Mouse (Mus musculus) neural tube, embryonic 14.5 days (tissue): ENCODE measurements around the gene Mcm2. TPM values are rescaled to one million over a fixed set of nuclear protein-coding genes. Genes with fewer than 3 reads are reported as not detected.
A peak's percentile ranks its signal among the peaks of the same experiment; 100 is the strongest.

Experiments
- ATAC-seq: fragments of 200-750 bp; cut with Nextera tagmentation; 2 replicates; pipeline ENCODE4 v1.8.0; 2017; ENCODE audit warnings: low read depth, mild to moderate bottlenecking, moderate TSS enrichment, moderate library complexity
- H3K27ac ChIP-seq: fragments of 300-500 bp; sonication (generic); 2 replicates; pipeline ENCODE4 v1.5.1; 2014; ENCODE audit warnings: low read depth, mild to moderate bottlenecking, control low read depth, low read length, moderate library complexity, mixed read lengths
- H3K27me3 ChIP-seq: fragments of 300-500 bp; sonication (generic); 2 replicates; pipeline ENCODE4 v1.6.1; 2014; ENCODE audit warnings: low read length; ENCODE audit not compliant: control insufficient read depth, insufficient read depth
- H3K36me3 ChIP-seq: fragments of 300-500 bp; sonication (generic); 2 replicates; pipeline ENCODE4 v1.6.1; 2014; ENCODE audit warnings: low read length, mixed read lengths; ENCODE audit not compliant: control insufficient read depth, insufficient read depth
- H3K4me1 ChIP-seq: fragments of 300-500 bp; sonication (generic); 2 replicates; pipeline ENCODE4 v1.6.1; 2014; ENCODE audit warnings: low read length; ENCODE audit not compliant: control insufficient read depth, insufficient read depth
- H3K4me2 ChIP-seq: fragments of 300-500 bp; sonication (generic); 2 replicates; pipeline ENCODE4 v1.6.1; 2014; ENCODE audit warnings: mild to moderate bottlenecking, low read depth, low read length, control low read depth
- H3K4me3 ChIP-seq: fragments of 300-500 bp; sonication (generic); 2 replicates; pipeline ENCODE4 v1.5.1; 2014; ENCODE audit warnings: low read depth, low read length, control low read depth, mixed read lengths
- H3K9ac ChIP-seq: fragments of 300-500 bp; sonication (generic); replicated peaks from 2 replicates; pipeline ENCODE4 v1.6.1; 2014; ENCODE audit warnings: low read depth, mild to moderate bottlenecking, control low read depth, low read length, mixed read lengths
- H3K9me3 ChIP-seq: fragments of 300-500 bp; sonication (generic); 2 replicates; pipeline ENCODE4 v1.6.1; 2016; ENCODE audit warnings: low read length; ENCODE audit not compliant: control insufficient read depth
- WGBS: fragments of 180-500 bp; shearing (Covaris S2); extraction: QIAGEN DNeasy Blood & Tissue Kit; methylation state at CpG from one replicate; pipeline ENCODE4 v1.1.7; 2014; 5-methylcytosine and 5-hydroxymethylcytosine counted together
- polyA plus RNA-seq: library from polyadenylated mRNA; unstranded; fragments of >200 nt; fragmentation: Nextera tagmentation; extraction: Ambion mirVana; gene quantifications from 2 replicates; pipeline ENCODE4 v1.2.1, GENCODE M21; 2014

The Mcm2 gene
- 15.1 and 22.6 TPM in 2 replicates for polyA plus RNA-seq

GRCm38 (mm10) chr6:88898534-88899048 lies at the start of gene Mcm2:
TSS of gene Mcm2 (minus strand) at chr6:88898780.
- H3K27ac ChIP-seq: peak within 1 kb of the TSS; percentile 73
- WGBS: under 1% methylated on average over 33 of the region's 33 CpGs
- peaks cover 17% of the 10 kb centered on the region for H3K4me1 ChIP-seq
- peak within 1 kb of the TSS; percentile 47 for H3K4me3 ChIP-seq
- no peaks in the 10 kb centered on the region for H3K27me3 ChIP-seq
- no peaks in the 10 kb centered on the region for H3K9me3 ChIP-seq
- H3K9ac ChIP-seq: peak within 1 kb of the TSS; percentile 61
- H3K36me3 ChIP-seq: no peaks in the 10 kb centered on the region
- H3K4me2 ChIP-seq: peak within 1 kb of the TSS; percentile 86
- ATAC-seq: peak; percentile 77

DNA sequence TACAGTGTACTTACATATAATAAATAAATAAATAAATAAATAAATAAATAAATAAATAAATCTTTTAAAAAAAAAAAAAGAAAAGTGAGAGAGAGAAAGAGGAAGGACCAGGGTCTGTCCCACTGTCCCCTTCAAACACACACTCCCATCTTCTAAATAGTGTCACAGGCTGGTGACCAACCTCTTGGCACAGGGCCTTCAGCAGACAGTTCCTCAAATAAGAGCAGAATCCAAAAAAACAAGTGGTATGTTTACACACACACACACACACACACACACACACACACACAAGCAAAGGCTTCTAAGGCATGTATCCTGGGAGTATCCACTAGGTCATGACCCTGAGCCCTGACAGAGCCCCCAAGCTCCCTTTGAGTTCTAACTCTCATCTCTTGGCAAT lies 49.2 kb upstream of the Mcm2 start:
- Histone ChIP-seq H3K4me1 (peaks cover 2% of the 10 kb centered on the region), H3K4me3 (no peak overlapping the region), H3K9me3 (no peaks in the 10 kb centered on the region), H3K27me3 (no peaks in the 10 kb centered on the region), H3K27ac (no peak overlapping the region), H3K36me3 (no peaks in the 10 kb centered on the region), H3K9ac (no peak overlapping the region), H3K4me2 (no peak overlapping the region)
- ATAC-seq: no peak

- no peak for ATAC-seq
Measured at GRCm38 (mm10) chr6:88946442-88946841, 47.9 kb upstream of the Mcm2 start.

GRCm38 (mm10) chr6:88943666-88944065 lies 45.1 kb upstream of the Mcm2 start:
- H3K4me3 ChIP-seq: no peak overlapping the region
- H3K4me2 ChIP-seq: no peak overlapping the region
- no peak for ATAC-seq
- H3K27ac ChIP-seq: no peak overlapping the region
- 76% methylated on average over 6 of the region's 6 CpGs for WGBS
- no peak overlapping the region for H3K9ac ChIP-seq
- no peaks in the 10 kb centered on the region for H3K27me3 ChIP-seq
- peaks cover 15% of the 10 kb centered on the region for H3K4me1 ChIP-seq
- H3K36me3 ChIP-seq: no peaks in the 10 kb centered on the region
- no peaks in the 10 kb centered on the region for H3K9me3 ChIP-seq

More at GRCm38 (mm10) chr6:88946442-88946841, 47.9 kb upstream of the Mcm2 start:
- no peaks in the 10 kb centered on the region for H3K9me3 ChIP-seq
- no peak overlapping the region for H3K9ac ChIP-seq
- H3K4me1 ChIP-seq: peaks cover 12% of the 10 kb centered on the region
- H3K27ac ChIP-seq: no peak overlapping the region
- WGBS: 76% methylated on average over 6 of the region's 6 CpGs
- H3K4me3 ChIP-seq: no peak overlapping the region
- H3K4me2 ChIP-seq: no peak overlapping the region
- no peaks in the 10 kb centered on the region for H3K36me3 ChIP-seq
- no peaks in the 10 kb centered on the region for H3K27me3 ChIP-seq

DNA sequence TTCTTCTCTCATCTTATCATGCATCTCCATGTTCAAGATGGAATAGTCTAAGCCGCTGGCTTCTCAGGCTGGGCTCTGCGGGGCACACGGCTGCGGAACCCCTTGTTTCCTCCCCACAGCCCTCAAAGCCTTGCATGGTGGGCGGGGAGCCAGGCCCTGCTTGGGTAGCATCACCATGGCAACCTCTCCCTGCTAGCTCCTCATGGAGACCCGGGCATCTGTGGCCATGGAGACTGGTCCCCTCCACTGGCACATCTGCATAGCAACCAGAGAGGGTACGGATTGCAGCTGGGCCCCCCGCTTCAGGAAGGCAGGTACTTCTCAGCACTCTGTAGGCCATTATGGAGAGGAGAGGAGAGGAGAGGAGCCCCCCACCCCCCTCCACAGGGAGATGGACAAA lies 44.0 kb upstream of the Mcm2 start:
- peak overlapping the region; percentile 62 for H3K27ac ChIP-seq
- H3K9ac ChIP-seq: no peak overlapping the region; the same call in 1 of the 2 replicates
- H3K4me1 ChIP-seq: peaks cover 18% of the 10 kb centered on the region
- no peaks in the 10 kb centered on the region for H3K36me3 ChIP-seq
- H3K4me3 ChIP-seq: no peak overlapping the region
- H3K27me3 ChIP-seq: no peaks in the 10 kb centered on the region
- no peaks in the 10 kb centered on the region for H3K9me3 ChIP-seq
- 16% methylated on average over 8 of the region's 8 CpGs for WGBS
- ATAC-seq: peak; percentile 91
- H3K4me2 ChIP-seq: peak overlapping the region; percentile 15; the same call in 1 of the 2 replicates

DNA sequence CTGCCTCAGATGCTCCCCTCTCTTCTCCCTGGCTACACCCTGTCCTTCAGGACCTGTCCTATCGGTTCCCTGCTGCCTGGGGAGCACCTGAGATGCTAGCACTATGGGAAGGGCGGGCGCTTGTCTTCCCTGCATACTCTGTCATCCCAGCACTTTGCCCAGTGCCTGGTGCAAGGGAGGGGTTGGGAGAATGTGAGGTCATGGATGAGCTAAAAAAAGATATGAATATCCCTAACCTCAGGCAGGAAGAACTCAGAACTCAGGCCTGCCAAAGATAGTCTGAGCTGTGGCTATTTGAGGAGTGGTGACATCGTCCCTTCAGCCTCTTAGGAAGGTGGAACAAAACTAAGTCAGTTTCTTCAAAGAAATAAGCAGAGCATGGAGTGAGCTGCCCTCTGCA lies 43.0 kb upstream of the Mcm2 start:
- H3K4me3 ChIP-seq: no peak overlapping the region
- H3K4me2 ChIP-seq: no peak overlapping the region
- H3K36me3 ChIP-seq: no peaks in the 10 kb centered on the region
- H3K27me3 ChIP-seq: no peaks in the 10 kb centered on the region
- no peak overlapping the region; the same call in 1 of the 2 replicates for H3K27ac ChIP-seq
- H3K9ac ChIP-seq: no peak overlapping the region
- H3K9me3 ChIP-seq: no peaks in the 10 kb centered on the region
- peaks cover 18% of the 10 kb centered on the region for H3K4me1 ChIP-seq
- 79% methylated on average over 4 of the region's 4 CpGs for WGBS
- no peak for ATAC-seq

GRCm38 (mm10) chr6:88940090-88940916 lies 41.7 kb upstream of the Mcm2 start:
- no peak overlapping the region for H3K9ac ChIP-seq
- no peaks in the 10 kb centered on the region for H3K36me3 ChIP-seq
- no peak for ATAC-seq
- H3K4me2 ChIP-seq: no peak overlapping the region
- peaks cover 20% of the 10 kb centered on the region for H3K4me1 ChIP-seq
- H3K4me3 ChIP-seq: no peak overlapping the region
- WGBS: 71% methylated on average over 9 of the region's 9 CpGs
- H3K27ac ChIP-seq: no peak overlapping the region
- H3K27me3 ChIP-seq: no peaks in the 10 kb centered on the region
- H3K9me3 ChIP-seq: no peaks in the 10 kb centered on the region

- Histone ChIP-seq H3K36me3 (no peaks in the 10 kb centered on the region), H3K27me3 (no peaks in the 10 kb centered on the region), H3K9me3 (no peaks in the 10 kb centered on the region), H3K4me1 (peaks cover 20% of the 10 kb centered on the region), H3K4me2 (no peak overlapping the region), H3K9ac (no peak overlapping the region), H3K4me3 (no peak overlapping the region), H3K27ac (no peak overlapping the region)
- ATAC-seq: no peak
- WGBS: 37% methylated on average over 12 of the region's 12 CpGs
Measured at GRCm38 (mm10) chr6:88939281-88940089, 40.9 kb upstream of the Mcm2 start.

DNA sequence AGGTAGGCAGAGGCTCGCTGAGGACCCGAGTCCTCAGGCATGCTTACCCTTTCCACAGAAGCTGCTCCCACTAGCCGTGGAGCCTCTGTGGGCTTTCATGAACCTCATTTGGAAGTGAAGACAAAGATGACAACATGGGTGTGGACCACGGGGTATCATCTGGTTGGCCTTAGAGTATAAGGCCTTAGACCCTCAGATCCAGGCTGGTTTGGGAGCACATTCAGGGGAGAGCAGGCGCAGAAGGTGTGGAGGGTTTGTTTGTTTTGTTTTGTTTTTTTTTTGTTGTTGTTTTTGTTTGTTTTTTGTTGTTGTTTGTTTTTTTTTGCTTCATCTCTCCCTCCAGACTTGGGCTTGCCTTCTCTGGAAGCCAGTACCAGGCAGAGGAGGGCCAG lies 40.1 kb upstream of the Mcm2 start:
- Histone ChIP-seq H3K4me1 (peaks cover 20% of the 10 kb centered on the region), H3K9ac (no peak overlapping the region), H3K9me3 (no peaks in the 10 kb centered on the region), H3K36me3 (no peaks in the 10 kb centered on the region), H3K4me3 (no peak overlapping the region), H3K4me2 (no peak overlapping the region), H3K27ac (peak overlapping the region; percentile 30; the same call in 1 of the 2 replicates), H3K27me3 (no peaks in the 10 kb centered on the region)
- no peak for ATAC-seq
- 54% methylated on average over 5 of the region's 5 CpGs for WGBS
